In genomic region chr3:89776001-89776400, GRCm38 (mm10) we compare ENCODE assay signal across 18 mouse cellular contexts. TPM values are rescaled to one million over a fixed set of nuclear protein-coding genes. Genes with fewer than 3 reads are reported as not detected.
DNase-seq lines count a peak whose midpoint lies in the region; ATAC-seq and TF ChIP-seq lines count a peak whose summit lies in the region.
"Had no signal": no experiment of that assay in that cellular context is flagged by ENCODE, and none has a peak within 500 bp of the region (broad histone marks: within the 10 kb centered on the region; RNA-seq: fewer than 3 reads in every experiment).

No protein-coding gene starts in this region.

- no peaks in the 10 kb centered on the region for H3K9me3 ChIP-seq in heart, embryonic 15.5 days (replicated peaks)
- no peaks in the 10 kb centered on the region for H3K9me3 ChIP-seq in heart, embryonic 10.5 days
- no peaks in the 10 kb centered on the region for H3K9me3 ChIP-seq in liver, embryonic 13.5 days (replicated peaks)
- H3K9me3 ChIP-seq in liver, embryonic 11.5 days (ENCODE audit: control insufficient read depth, low read length), result no peaks in the 10 kb centered on the region
- no peaks in the 10 kb centered on the region for H3K9me3 ChIP-seq in neural tube, embryonic 13.5 days
- H3K9me3 ChIP-seq: embryonic facial prominence, embryonic 13.5 days had no signal

- no peak for TF ChIP-seq POLR2A in thymus, adult 2 months (IDR thresholded peaks at IDR 0.05; ENCODE audit: control insufficient read depth, extremely low read depth, insufficient read depth, low read length, poor library complexity)

- peaks cover 49% of the 10 kb centered on the region for H3K36me3 ChIP-seq in heart, embryonic 15.5 days
- H3K36me3 ChIP-seq in heart, embryonic 10.5 days, result peaks cover 55% of the 10 kb centered on the region
- peaks cover 51% of the 10 kb centered on the region for H3K36me3 ChIP-seq in liver, embryonic 13.5 days
- peaks cover 34% of the 10 kb centered on the region for H3K36me3 ChIP-seq in liver, embryonic 11.5 days (ENCODE audit: control insufficient read depth, insufficient read depth, low read length)
- peaks cover 51% of the 10 kb centered on the region for H3K36me3 ChIP-seq in neural tube, embryonic 13.5 days
- peaks cover 50% of the 10 kb centered on the region for H3K36me3 ChIP-seq in thymus, adult 2 months (ENCODE audit: control insufficient read depth, insufficient read depth, low read length)

- 80% methylated on average over 4 of the region's 4 CpGs for WGBS in heart, embryonic 15.5 days
- WGBS in heart, embryonic 10.5 days, result 85% methylated on average over 4 of the region's 4 CpGs
- WGBS in liver, embryonic 13.5 days (ENCODE audit: insufficient replicate concordance), result 78% methylated on average over 4 of the region's 4 CpGs
- 93% methylated on average over 4 of the region's 4 CpGs for WGBS in liver, embryonic 11.5 days
- WGBS in neural tube, embryonic 13.5 days, result 84% methylated on average over 4 of the region's 4 CpGs
- WGBS in thymus, adult 2 months, result 87% methylated on average over 4 of the region's 4 CpGs

- H3K4me1 ChIP-seq in heart, embryonic 15.5 days (replicated peaks), result peaks cover 31% of the 10 kb centered on the region
- peaks cover 37% of the 10 kb centered on the region for H3K4me1 ChIP-seq in heart, embryonic 10.5 days
- peaks cover 42% of the 10 kb centered on the region for H3K4me1 ChIP-seq in liver, embryonic 13.5 days (replicated peaks)
- H3K4me1 ChIP-seq in liver, embryonic 11.5 days (replicated peaks; ENCODE audit: control insufficient read depth, insufficient read depth, low read length), result peaks cover 27% of the 10 kb centered on the region
- peaks cover 36% of the 10 kb centered on the region for H3K4me1 ChIP-seq in neural tube, embryonic 13.5 days (replicated peaks)
- peaks cover 19% of the 10 kb centered on the region for H3K4me1 ChIP-seq in thymus, adult 2 months (replicated peaks; ENCODE audit: control insufficient read depth, insufficient read depth, low read length)

- no peak for ATAC-seq in heart, embryonic 15.5 days (replicated peaks; ENCODE audit: insufficient number of reproducible peaks, insufficient read depth, low FRiP score, low read depth)
- ATAC-seq in liver, embryonic 13.5 days (ENCODE audit: low read depth), result no peak
- ATAC-seq in liver, embryonic 11.5 days (replicated peaks; ENCODE audit: low FRiP score), result no peak
- no peak for ATAC-seq in neural tube, embryonic 13.5 days (ENCODE audit: low read depth)

- H3K9ac ChIP-seq in heart, embryonic 15.5 days, result no peak overlapping the region
- 0 out of 2 replicates have a peak overlapping the region, but pooled peaks have one; percentile 98 for H3K9ac ChIP-seq in liver, embryonic 13.5 days
- no peak overlapping the region for H3K9ac ChIP-seq in liver, embryonic 11.5 days (ENCODE audit: low read depth, low read length)
- H3K9ac ChIP-seq in neural tube, embryonic 13.5 days, result no peak overlapping the region; the same call in 1 of the 2 replicates

- H3K4me3 ChIP-seq in heart, embryonic 15.5 days, result no peak overlapping the region
- no peak overlapping the region for H3K4me3 ChIP-seq in heart, embryonic 10.5 days
- H3K4me3 ChIP-seq in liver, embryonic 13.5 days (replicated peaks), result no peak overlapping the region
- no peak overlapping the region for H3K4me3 ChIP-seq in liver, embryonic 11.5 days (ENCODE audit: low read depth, low read length)
- no peak overlapping the region for H3K4me3 ChIP-seq in neural tube, embryonic 13.5 days
- no peak overlapping the region for H3K4me3 ChIP-seq in thymus, adult 2 months (ENCODE audit: control insufficient read depth, insufficient read depth, low read length)

- no peaks in the 10 kb centered on the region for H3K27me3 ChIP-seq in heart, embryonic 15.5 days
- H3K27me3 ChIP-seq in heart, embryonic 10.5 days (ENCODE audit: insufficient read depth, poor library complexity, severe bottlenecking), result no peaks in the 10 kb centered on the region
- H3K27me3 ChIP-seq in liver, embryonic 13.5 days, result no peaks in the 10 kb centered on the region
- no peaks in the 10 kb centered on the region for H3K27me3 ChIP-seq in liver, embryonic 11.5 days (replicated peaks; ENCODE audit: control insufficient read depth, insufficient read depth, low read length)
- no peaks in the 10 kb centered on the region for H3K27me3 ChIP-seq in neural tube, embryonic 13.5 days
- no peaks in the 10 kb centered on the region for H3K27me3 ChIP-seq in thymus, adult 2 months (ENCODE audit: control insufficient read depth, insufficient read depth, low read length)
- H3K27me3 ChIP-seq: embryonic facial prominence, embryonic 13.5 days had no signal

- H3K27ac ChIP-seq in heart, embryonic 15.5 days, result no peak overlapping the region
- H3K27ac ChIP-seq in heart, embryonic 10.5 days, result no peak overlapping the region
- H3K27ac ChIP-seq in liver, embryonic 13.5 days, result no peak overlapping the region
- no peak overlapping the region for H3K27ac ChIP-seq in liver, embryonic 11.5 days (ENCODE audit: low read depth, low read length)
- H3K27ac ChIP-seq in neural tube, embryonic 13.5 days (replicated peaks), result no peak overlapping the region
- no peak overlapping the region for H3K27ac ChIP-seq in thymus, adult 2 months (ENCODE audit: control insufficient read depth, insufficient read depth, low read length)
- H3K27ac ChIP-seq: embryonic facial prominence, embryonic 13.5 days; macrophage had no signal

- H3K4me2 ChIP-seq in heart, embryonic 15.5 days, result peak overlapping the region; percentile 87; the same call in 1 of the 2 replicates
- H3K4me2 ChIP-seq in liver, embryonic 13.5 days, result no peak overlapping the region
- no peak overlapping the region for H3K4me2 ChIP-seq in liver, embryonic 11.5 days
- H3K4me2 ChIP-seq in neural tube, embryonic 13.5 days, result peak overlapping the region; percentile 89; the same call in 1 of the 2 replicates

- no peak for DNase-seq in heart, embryonic 10.5 days (ENCODE audit: low spot score)
- no peak for DNase-seq in liver, embryonic 13.5 days
- DNase-seq in liver, embryonic 11.5 days (ENCODE audit: low spot score), result no peak
- DNase-seq in neural tube, embryonic 10.5 days (ENCODE audit: extremely low spot score, low spot score), result no peak
- no peak for DNase-seq in frontal cortex, postnatal 36 days (ENCODE audit: low spot score in 2 of 2)
- no peak for DNase-seq in thymus, adult 2 months
- DNase-seq: cerebellum, adult 8-10 months; gastrocnemius, postnatal 14 days; heart, postnatal 4 days; kidney, adult 11 months; liver; right cerebral cortex, postnatal 14 days; thymus, postnatal 14 days had no signal

- no peak for TF ChIP-seq CTCF in thymus, adult 2 months (IDR thresholded peaks at IDR 0.05; ENCODE audit: borderline replicate concordance, control insufficient read depth, extremely low read depth, insufficient read depth, low read length, poor library complexity)

RNA-seq across cellular contexts. Expression of gene Ube2q1, which starts 2.6 kb away (rescaled TPM):
- polyA plus RNA-seq in heart, embryonic 15.5 days (2015; fragmentation: Nextera tagmentation; extraction: Ambion mirVana), result 6.8 and 8.4 TPM in 2 replicates
- 9.5 and 14.7 TPM in 2 replicates for polyA plus RNA-seq in heart, embryonic 10.5 days (2016; fragmentation: Nextera tagmentation; extraction: Ambion mirVana)
- 3.4 and 3.5 TPM in 2 replicates for polyA plus RNA-seq in liver, embryonic 13.5 days (2015; fragmentation: Nextera tagmentation; extraction: Ambion mirVana)
- 15.0 and 15.7 TPM in 2 replicates for polyA plus RNA-seq in liver, embryonic 11.5 days (2014; fragmentation: Nextera tagmentation; extraction: Ambion mirVana)
- polyA plus RNA-seq in neural tube, embryonic 13.5 days (2015; fragmentation: Nextera tagmentation; extraction: Ambion mirVana), result 14.3 and 15.2 TPM in 2 replicates
- polyA plus RNA-seq in thymus, adult 2 months (2012; rRNA removed), result 47.8 and 49.1 TPM in 2 replicates

RNA-seq across cellular contexts. Expression of gene Chrnb2, which starts 11.6 kb away (rescaled TPM):
- polyA plus RNA-seq in heart, embryonic 15.5 days (2015; fragmentation: Nextera tagmentation; extraction: Ambion mirVana), result 0.18 and 0.47 TPM in 2 replicates
- 0.25 and 0.26 TPM in 2 replicates for polyA plus RNA-seq in heart, embryonic 10.5 days (2016; fragmentation: Nextera tagmentation; extraction: Ambion mirVana)
- polyA plus RNA-seq in liver, embryonic 13.5 days (2015; fragmentation: Nextera tagmentation; extraction: Ambion mirVana), result 0.16 and 0.20 TPM in 2 replicates
- 0.34 and 0.36 TPM in 2 replicates for polyA plus RNA-seq in liver, embryonic 11.5 days (2014; fragmentation: Nextera tagmentation; extraction: Ambion mirVana)
- polyA plus RNA-seq in neural tube, embryonic 13.5 days (2015; fragmentation: Nextera tagmentation; extraction: Ambion mirVana), result 27.0 and 27.4 TPM in 2 replicates
- 2.8 and 2.9 TPM in 2 replicates for polyA plus RNA-seq in thymus, adult 2 months (2012; rRNA removed)

RNA-seq across cellular contexts. Expression of gene She, which starts 55.2 kb away (rescaled TPM):
- 6.0 and 6.4 TPM in 2 replicates for polyA plus RNA-seq in heart, embryonic 15.5 days (2015; fragmentation: Nextera tagmentation; extraction: Ambion mirVana)
- polyA plus RNA-seq in heart, embryonic 10.5 days (2016; fragmentation: Nextera tagmentation; extraction: Ambion mirVana), result 5.4 and 5.9 TPM in 2 replicates
- 1.0 and 1.1 TPM in 2 replicates for polyA plus RNA-seq in liver, embryonic 13.5 days (2015; fragmentation: Nextera tagmentation; extraction: Ambion mirVana)
- polyA plus RNA-seq in liver, embryonic 11.5 days (2014; fragmentation: Nextera tagmentation; extraction: Ambion mirVana), result 3.2 and 3.9 TPM in 2 replicates
- 1.9 and 2.5 TPM in 2 replicates for polyA plus RNA-seq in neural tube, embryonic 13.5 days (2015; fragmentation: Nextera tagmentation; extraction: Ambion mirVana)
- polyA plus RNA-seq in thymus, adult 2 months (2012; rRNA removed), result 0.43 and 0.69 TPM in 2 replicates
- polyA plus RNA-seq: C2C12, macrophage had no signal

Comparison
In these comparisons a context has a peak if more than half of its experiments do, and no peak if none do; other contexts are left out.
1. H3K4me2 ChIP-seq: peak in heart, embryonic 15.5 days (single experiment) and neural tube, embryonic 13.5 days (single experiment); none in liver, embryonic 13.5 days (single experiment) and liver, embryonic 11.5 days (single experiment).